Mouse (Mus musculus): ENCODE measurements at regions not wholly inside any gene's neighbourhood (a gene's known extent, or its start where the extent isn't known, plus 50 kb on each side); places are given as distances from the start of the nearest gene placed in this dataset.

DNA sequence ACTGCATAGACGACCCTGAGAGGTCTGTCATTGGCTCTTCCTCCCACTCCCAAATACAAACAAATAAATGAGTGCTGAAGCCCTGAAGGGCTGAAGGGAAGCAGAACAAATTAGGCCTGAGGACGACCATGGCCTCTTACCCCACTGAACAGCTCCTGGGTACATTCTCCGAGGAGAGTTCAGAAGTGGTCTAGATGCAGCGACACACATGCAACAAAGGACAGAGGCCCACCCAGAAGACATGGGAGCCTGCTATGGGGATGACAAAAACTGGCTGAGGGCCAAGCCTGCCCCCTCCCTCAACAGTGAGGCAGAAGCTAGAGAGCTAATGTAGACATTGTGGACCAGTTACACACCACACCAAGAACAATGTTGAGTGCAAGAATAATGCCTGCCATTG is 87.3 kb downstream of the Adamts15 start:
- DNase-seq (ENCODE audit: extremely low read depth), result no peak
- dilution Hi-C loops (cut with MboI; ENCODE audit: extremely low pct_ligation_motif_present, extremely low pct_unique_long_range_greater_than_20kb, low sequenced_read_pairs) (no loop called here), in situ Hi-C loops (cut with MboI; ENCODE audit: low pct_ligation_motif_present, low pct_unique_long_range_greater_than_20kb, low sequenced_read_pairs) (no loop called here)
- Histone ChIP-seq H3K9ac (ENCODE audit: insufficient read depth, low read depth) (no peak overlapping the region), H3K4me3 (replicated peaks in 1 of 3; ENCODE audit: low read depth in 2 of 3, low read length in 2 of 3, poor library complexity in 1 of 3) (no peak overlapping the region), H3K4me1 (ENCODE audit: control insufficient read depth in 1 of 2, insufficient read depth in 2 of 2) (peaks cover 5 to 11% of the 10 kb centered on the region in 2 experiments), H3K9me3 (replicated peaks; ENCODE audit: low read length) (no peaks in the 10 kb centered on the region), H3K27me3 (replicated peaks) (no peaks in the 10 kb centered on the region), H3K36me3 (replicated peaks in 1 of 2; ENCODE audit: control insufficient read depth in 1 of 2, insufficient read depth in 1 of 2, low read length in 1 of 2) (no peaks in the 10 kb centered on the region), H3K27ac (ENCODE audit: insufficient read depth, low read depth) (no peak overlapping the region), H3K4me2 (ENCODE audit: insufficient read depth, low read depth, poor library complexity, severe bottlenecking) (no peak overlapping the region), H3K79me2 (replicated peaks; ENCODE audit: control insufficient read depth, extremely low read depth, insufficient read depth, poor library complexity, severe bottlenecking) (no peaks in the 10 kb centered on the region)
- TF ChIP-seq KAT2A (IDR thresholded peaks at IDR 0.05; ENCODE audit: insufficient replicate concordance, low read length), result no peak
- no peak for TF ChIP-seq MYC (IDR thresholded peaks at IDR 0.05; ENCODE audit: low read depth, low read length)
- TF ChIP-seq HCFC1 (IDR thresholded peaks at IDR 0.05; ENCODE audit: low read depth, low read length), result no peak
- TF ChIP-seq NELFE (IDR thresholded peaks at IDR 0.05; ENCODE audit: low read depth, low read length), result no peak
- no peak for TF ChIP-seq UBTF (IDR thresholded peaks at IDR 0.05; ENCODE audit: low read depth, low read length)
- no peak for TF ChIP-seq CTCF (conservative IDR thresholded peaks at IDR 0.05 in 1 of 2, IDR thresholded peaks at IDR 0.05 in 1 of 2; ENCODE audit: low read depth in 2 of 2, low read length in 2 of 2)

DNA sequence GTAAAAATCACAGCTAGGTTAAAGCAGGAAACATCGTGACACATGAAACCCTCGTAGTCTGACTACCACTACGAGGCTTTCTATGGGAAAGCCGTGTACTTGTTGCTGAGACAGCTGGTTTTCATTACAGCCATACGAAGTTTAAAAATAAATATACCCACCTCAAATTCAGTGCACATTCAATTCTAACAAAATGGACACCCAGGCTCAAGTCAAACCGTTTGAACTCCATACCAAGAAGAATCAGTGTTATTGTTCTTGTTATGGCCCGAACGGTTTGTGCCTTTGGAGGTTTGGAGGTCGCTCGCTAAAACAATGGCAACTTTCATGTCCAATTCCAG is 87.7 kb downstream of the Adamts15 start:
- no peaks in the 10 kb centered on the region for H3K27me3 ChIP-seq (replicated peaks)
- no peaks in the 10 kb centered on the region for H3K9me3 ChIP-seq (replicated peaks; ENCODE audit: low read length)
- no peak for DNase-seq (ENCODE audit: extremely low read depth)
- in situ Hi-C loops (cut with MboI; ENCODE audit: low pct_ligation_motif_present, low pct_unique_long_range_greater_than_20kb, low sequenced_read_pairs) (no loop called here), dilution Hi-C loops (cut with MboI; ENCODE audit: extremely low pct_ligation_motif_present, extremely low pct_unique_long_range_greater_than_20kb, low sequenced_read_pairs) (no loop called here)
- H3K36me3 ChIP-seq (replicated peaks in 1 of 2; ENCODE audit: control insufficient read depth in 1 of 2, insufficient read depth in 1 of 2, low read length in 1 of 2), result no peaks in the 10 kb centered on the region
- no peak overlapping the region for H3K27ac ChIP-seq (ENCODE audit: insufficient read depth, low read depth)
- no peak overlapping the region for H3K4me2 ChIP-seq (ENCODE audit: insufficient read depth, low read depth, poor library complexity, severe bottlenecking)
- no peaks in the 10 kb centered on the region for H3K79me2 ChIP-seq (replicated peaks; ENCODE audit: control insufficient read depth, extremely low read depth, insufficient read depth, poor library complexity, severe bottlenecking)
- TF ChIP-seq RCOR1 (conservative IDR thresholded peaks at IDR 0.05; ENCODE audit: low read depth, low read length) (no peak), PAX5 (IDR thresholded peaks at IDR 0.05; ENCODE audit: low read length) (no peak), CTCF (conservative IDR thresholded peaks at IDR 0.05 in 1 of 2, IDR thresholded peaks at IDR 0.05 in 1 of 2; ENCODE audit: low read depth in 2 of 2, low read length in 2 of 2) (no peak), MAZ (IDR thresholded peaks at IDR 0.05; ENCODE audit: low read depth, low read length) (no peak), TBP (conservative IDR thresholded peaks at IDR 0.05; ENCODE audit: low read depth, low read length) (no peak), CHD2 (IDR thresholded peaks at IDR 0.05; ENCODE audit: low read length) (no peak), IRF4 (IDR thresholded peaks at IDR 0.05; ENCODE audit: low read depth, low read length) (no peak), SIN3A (IDR thresholded peaks at IDR 0.05; ENCODE audit: low read length) (no peak), UBTF (IDR thresholded peaks at IDR 0.05; ENCODE audit: low read depth, low read length) (no peak), ZC3H11A (IDR thresholded peaks at IDR 0.05; ENCODE audit: low read depth, low read length) (no peak), ELF1 (IDR thresholded peaks at IDR 0.05; ENCODE audit: low read depth, low read length) (no peak), EP300 (IDR thresholded peaks at IDR 0.05; ENCODE audit: low read length) (no peak), NRF1 (IDR thresholded peaks at IDR 0.05; ENCODE audit: low read depth, low read length) (no peak)
- peaks cover 5 to 11% of the 10 kb centered on the region in 2 experiments for H3K4me1 ChIP-seq (ENCODE audit: control insufficient read depth in 1 of 2, insufficient read depth in 2 of 2)
- H3K4me3 ChIP-seq (replicated peaks in 1 of 3; ENCODE audit: low read depth in 2 of 3, low read length in 2 of 3, poor library complexity in 1 of 3), result no peak overlapping the region
- no peak overlapping the region for H3K9ac ChIP-seq (ENCODE audit: insufficient read depth, low read depth)

Data from CH12.LX (cell line).